In the genomic region with DNA sequence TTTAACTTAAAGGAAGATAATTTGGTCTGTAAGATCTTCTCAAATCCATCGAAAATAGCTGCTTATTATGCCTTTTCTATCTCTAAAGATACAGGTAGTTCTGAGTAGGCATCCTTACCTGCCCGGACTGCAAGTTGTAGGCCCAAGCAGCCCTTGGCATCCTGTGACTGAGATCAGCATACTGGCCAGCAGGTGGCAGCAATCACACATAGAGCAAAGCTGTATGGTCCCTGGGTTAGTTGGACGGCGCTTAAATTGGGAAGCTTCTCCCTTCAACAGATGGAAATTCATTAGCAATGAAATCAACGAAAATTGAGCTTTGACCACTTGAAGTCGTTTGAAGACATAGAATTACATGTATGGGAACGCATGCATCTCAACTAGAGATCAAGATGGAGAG, we compare ENCODE assay signal across 9 mouse cellular contexts.
DNase-seq lines count a peak whose midpoint lies in the region; TF ChIP-seq lines count a peak whose summit lies in the region.
"Had no signal": no experiment of that assay in that cellular context is flagged by ENCODE, and none has a peak within 500 bp of the region (broad histone marks: within the 10 kb centered on the region; RNA-seq: fewer than 3 reads in every experiment).

No protein-coding gene starts in this region.

- no peaks in the 10 kb centered on the region for H3K79me2 ChIP-seq in MEL (ENCODE audit: control insufficient read depth, insufficient read depth, low read length, poor library complexity)

- TF ChIP-seq POLR2A in MEL (IDR thresholded peaks at IDR 0.05; ENCODE audit: control insufficient read depth in 1 of 2, insufficient read depth in 1 of 2, low read depth in 1 of 2, low read length in 2 of 2, poor library complexity in 1 of 2), result no peak

- DNase-seq in A20 (ENCODE audit: low read depth, low spot score) (peak; percentile 72), MEL (ENCODE audit: low read depth, low spot score) (peak; percentile 80)
- peak; percentile 81 to 82 for DNase-seq in cerebellum, adult 18-20 months
- peak; percentile 71 for DNase-seq in gastrocnemius, adult 18-20 months (ENCODE audit: low spot score)
- peak; percentile 79 to 92 for DNase-seq in kidney, postnatal 25 days
- peak; percentile 71 to 72 for DNase-seq in lung, adult 18-20 months
- DNase-seq in right cerebral cortex, postnatal 36 days (ENCODE audit: low spot score in 2 of 2), result peak; percentile 48 to 62
- DNase-seq in yolk sac, embryonic 10.5 days (ENCODE audit: low spot score), result peak; percentile 15

- peak; percentile 95 for TF ChIP-seq RAD21 in MEL (IDR thresholded peaks at IDR 0.05; ENCODE audit: low read depth, low read length)

- H3K4me1 ChIP-seq in MEL (ENCODE audit: control insufficient read depth in 1 of 2, insufficient read depth in 2 of 2, low read length in 2 of 2), result no peaks in the 10 kb centered on the region
- H3K4me1 ChIP-seq: limb, embryonic 13.5 days had no signal

- 0 out of 4 replicates have a peak, but pooled peaks cover 0 to under 1% of the 10 kb centered on the region in 2 experiments for H3K36me3 ChIP-seq in MEL (ENCODE audit: control insufficient read depth in 1 of 2, insufficient read depth in 2 of 2, low read length in 2 of 2)
- H3K36me3 ChIP-seq: limb, embryonic 13.5 days had no signal

- no peak overlapping the region for H3K4me3 ChIP-seq in MEL (ENCODE audit: control insufficient read depth in 1 of 2, insufficient read depth in 1 of 2, low read depth in 2 of 2, low read length in 2 of 2)
- H3K4me3 ChIP-seq: limb, embryonic 13.5 days had no signal

- no peak for TF ChIP-seq EP300 in MEL (IDR thresholded peaks at IDR 0.05; ENCODE audit: low read depth in 1 of 2, low read length in 2 of 2)

- no peak overlapping the region for H3K9ac ChIP-seq in MEL (ENCODE audit: control insufficient read depth, low read depth, low read length, poor library complexity, severe bottlenecking)
- H3K9ac ChIP-seq: limb, embryonic 13.5 days had no signal

- peak; percentile 77 to 95 (median 93) for TF ChIP-seq CTCF in MEL (IDR thresholded peaks at IDR 0.05 in 2 of 3, conservative IDR thresholded peaks at IDR 0.05 in 1 of 3; ENCODE audit: control insufficient read depth in 1 of 3, insufficient read depth in 1 of 3, low read depth in 2 of 3, low read length in 3 of 3, poor library complexity in 1 of 3, severe bottlenecking in 1 of 3)

- no peaks in the 10 kb centered on the region for H3K27me3 ChIP-seq in MEL (ENCODE audit: control insufficient read depth in 1 of 2, insufficient read depth in 2 of 2, low read length in 2 of 2)
- H3K27me3 ChIP-seq: limb, embryonic 13.5 days had no signal

- H3K9me3 ChIP-seq in MEL (replicated peaks; ENCODE audit: insufficient read depth, low read length), result no peaks in the 10 kb centered on the region
- H3K9me3 ChIP-seq: limb, embryonic 13.5 days had no signal

- no peak overlapping the region for H3K27ac ChIP-seq in MEL (ENCODE audit: control insufficient read depth, low read depth, low read length)
- H3K27ac ChIP-seq: limb, embryonic 13.5 days had no signal

TF ChIP-seq in MEL, 35 proteins besides CTCF, POLR2A, EP300 and RAD21:
- no peak for TF ChIP-seq POLR2AphosphoS5 (IDR thresholded peaks at IDR 0.05; ENCODE audit: borderline replicate concordance, low read depth, low read length)
- TF ChIP-seq MAFK (IDR thresholded peaks at IDR 0.05; ENCODE audit: borderline replicate concordance, low read depth, low read length), result no peak
- no peak for TF ChIP-seq MXI1 (IDR thresholded peaks at IDR 0.05; ENCODE audit: low read depth, low read length)
- TF ChIP-seq MEF2A (IDR thresholded peaks at IDR 0.05; ENCODE audit: extremely low read depth, insufficient replicate concordance, low read depth, low read length, poor library complexity, severe bottlenecking), result no peak
- TF ChIP-seq TAL1 (IDR thresholded peaks at IDR 0.05; ENCODE audit: low read length), result no peak
- TF ChIP-seq USF2 (IDR thresholded peaks at IDR 0.05; ENCODE audit: borderline replicate concordance in 1 of 2, insufficient read depth in 1 of 2, low read depth in 1 of 2, low read length in 2 of 2), result no peak
- TF ChIP-seq ELF1 (IDR thresholded peaks at IDR 0.05; ENCODE audit: low read depth, low read length), result no peak
- TF ChIP-seq ETS1 (IDR thresholded peaks at IDR 0.05; ENCODE audit: low read depth, low read length), result no peak
- no peak for TF ChIP-seq RCOR1 (IDR thresholded peaks at IDR 0.05; ENCODE audit: low read depth, low read length)
- peak; percentile 93 for TF ChIP-seq ZC3H11A (IDR thresholded peaks at IDR 0.05; ENCODE audit: low read depth, low read length)
- no peak for TF ChIP-seq ZMIZ1 (IDR thresholded peaks at IDR 0.05; ENCODE audit: low read depth, low read length)
- no peak for TF ChIP-seq MYB (IDR thresholded peaks at IDR 0.05; ENCODE audit: low read depth, low read length)
- no peak for TF ChIP-seq E2F4 (IDR thresholded peaks at IDR 0.05; ENCODE audit: borderline replicate concordance, low read depth, low read length)
- 0 out of 2 replicates have a peak, but pooled peaks have one; percentile 17 for TF ChIP-seq ZNF384 (IDR thresholded peaks at IDR 0.05; ENCODE audit: low read depth, low read length)
- TF ChIP-seq TBP (IDR thresholded peaks at IDR 0.05; ENCODE audit: low read depth, low read length), result no peak
- no peak for TF ChIP-seq JUND (IDR thresholded peaks at IDR 0.05; ENCODE audit: low read depth, low read length)
- TF ChIP-seq MAZ (IDR thresholded peaks at IDR 0.05; ENCODE audit: low read depth, low read length), result no peak
- no peak for TF ChIP-seq HCFC1 (IDR thresholded peaks at IDR 0.05; ENCODE audit: low read depth, low read length)
- TF ChIP-seq ZKSCAN1 (IDR thresholded peaks at IDR 0.05; ENCODE audit: low read depth, low read length), result no peak
- no peak for TF ChIP-seq POLR2AphosphoS2 (IDR thresholded peaks at IDR 0.05; ENCODE audit: low read length)
- TF ChIP-seq SIN3A (IDR thresholded peaks at IDR 0.05; ENCODE audit: low read length), result no peak
- TF ChIP-seq SMC3 (IDR thresholded peaks at IDR 0.05; ENCODE audit: low read depth, low read length), result peak; percentile 98
- TF ChIP-seq MYC (IDR thresholded peaks at IDR 0.05; ENCODE audit: low read depth, low read length), result no peak
- TF ChIP-seq KAT2A (conservative IDR thresholded peaks at IDR 0.05; ENCODE audit: low read depth, low read length), result no peak
- TF ChIP-seq NELFE (IDR thresholded peaks at IDR 0.05; ENCODE audit: low read depth, low read length), result no peak
- TF ChIP-seq TCF12 (IDR thresholded peaks at IDR 0.05; ENCODE audit: low read depth, low read length), result no peak

Comparison
In these comparisons a context has a peak if more than half of its experiments do, and no peak if none do; other contexts are left out.
1. DNase-seq: peak in every context shown above with its lines; median percentile 86 in kidney, postnatal 25 days; 82 in cerebellum, adult 18-20 months; 80 in MEL; 72 in A20; 72 in lung, adult 18-20 months; 71 in gastrocnemius, adult 18-20 months; 55 in right cerebral cortex, postnatal 36 days; 15 in yolk sac, embryonic 10.5 days.